Mouse (Mus musculus) stomach, postnatal 0 days (tissue): ENCODE results near the gene Smarcc2. TPM values are rescaled to one million over a fixed set of nuclear protein-coding genes. Genes with fewer than 3 reads are reported as not detected.
A peak's percentile ranks its signal among the peaks of the same experiment; 100 is the strongest.

Experiments used
- ATAC-seq: fragments of 200-750 bp; cut with Nextera tagmentation; 2 replicates; pipeline ENCODE4 v1.8.0; 2017; ENCODE audit not compliant: low FRiP score, low TSS enrichment
- DNase-seq: peaks from one replicate; pipeline ENCODE4 v3.0.0-alpha.2; 2016; ENCODE audit warnings: low spot score
- H3K27ac ChIP-seq: fragments of 300-500 bp; sonication (generic); replicated peaks from 2 replicates; pipeline ENCODE4 v1.5.1; 2014; ENCODE audit warnings: mild to moderate bottlenecking, control low read depth
- H3K27me3 ChIP-seq: fragments of 300-500 bp; sonication (generic); 2 replicates; pipeline ENCODE4 v1.6.1; 2014; ENCODE audit warnings: low read length; ENCODE audit not compliant: control insufficient read depth, insufficient read depth
- H3K36me3 ChIP-seq: fragments of 300-500 bp; sonication (generic); 2 replicates; pipeline ENCODE4 v1.6.1; 2014; ENCODE audit warnings: low read length, mixed read lengths; ENCODE audit not compliant: control insufficient read depth, insufficient read depth
- H3K4me1 ChIP-seq: fragments of 300-500 bp; sonication (generic); replicated peaks from 2 replicates; pipeline ENCODE4 v1.6.1; 2014; ENCODE audit warnings: antibody characterized with exemption; ENCODE audit not compliant: control insufficient read depth, insufficient read depth
- H3K4me2 ChIP-seq: fragments of 300-500 bp; sonication (generic); replicated peaks from 2 replicates; pipeline ENCODE4 v1.6.1; 2014; ENCODE audit warnings: low read depth, mild to moderate bottlenecking, control low read depth, moderate library complexity
- H3K4me3 ChIP-seq: fragments of 300-500 bp; sonication (generic); 2 replicates; pipeline ENCODE4 v1.5.1; 2014; ENCODE audit warnings: low read depth, low read length, control low read depth
- H3K9ac ChIP-seq: fragments of 300-500 bp; sonication (generic); 2 replicates; pipeline ENCODE4 v1.6.1; 2014; ENCODE audit warnings: mild to moderate bottlenecking, low read length, control low read depth, mixed read lengths
- H3K9me3 ChIP-seq: fragments of 300-500 bp; sonication (generic); 2 replicates; pipeline ENCODE4 v1.6.1; 2016; ENCODE audit warnings: low read length; ENCODE audit not compliant: control insufficient read depth
- CTCF ChIP-seq: IDR thresholded peaks from 2 replicates; pipeline ENCODE4 v1.5.1; 2016; ENCODE audit warnings: antibody characterized with exemption, low read depth, mild to moderate bottlenecking, moderate library complexity
- EP300 ChIP-seq: optimal IDR thresholded peaks from 2 replicates; pipeline ENCODE3; 2016; ENCODE audit warnings: antibody characterized with exemption
- WGBS: fragments of 180-500 bp; shearing (Covaris S2); extraction: QIAGEN DNeasy Blood & Tissue Kit; methylation state at CpG from one replicate; pipeline ENCODE4 v1.1.7; 2014; 5-methylcytosine and 5-hydroxymethylcytosine counted together
- polyA plus RNA-seq: library from polyadenylated mRNA; unstranded; fragments of >200 nt; fragmentation: Nextera tagmentation; extraction: Ambion mirVana; gene quantifications from 2 replicates; pipeline ENCODE4 v1.2.1, GENCODE M21; 2015

Gene Smarcc2
- polyA plus RNA-seq, 1 experiment from 2014 or later: 21.4 TPM

DNA sequence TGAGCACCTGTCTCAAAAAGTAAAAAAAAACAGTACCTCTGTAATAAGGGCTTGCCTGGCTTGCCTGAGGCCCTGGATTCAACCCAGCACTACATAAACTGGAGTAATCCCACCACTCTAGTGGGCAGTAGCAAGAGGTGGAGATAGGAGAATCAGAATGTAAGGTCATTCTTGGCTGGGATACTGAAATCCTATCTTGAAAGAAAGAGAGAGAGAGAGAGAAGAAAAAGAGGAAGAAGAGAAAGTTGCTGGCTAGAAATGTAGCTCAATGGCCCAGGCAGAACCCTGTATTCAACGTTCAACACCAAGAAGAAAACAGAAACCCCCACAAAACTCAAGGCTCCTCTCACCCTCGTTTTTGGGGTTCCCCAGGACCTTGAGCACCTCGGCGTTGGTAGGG lies 36.9 kb downstream of the Smarcc2 start:
- DNase-seq (no peak), ATAC-seq (no peak)
- H3K36me3 ChIP-seq: peaks cover 4% of the 10 kb centered on the region; the same call in 1 of the 2 replicates
- H3K9me3 ChIP-seq: no peaks in the 10 kb centered on the region
- no peak overlapping the region for H3K4me3 ChIP-seq
- no peak overlapping the region for H3K27ac ChIP-seq
- peaks cover 5% of the 10 kb centered on the region; the same call in 1 of the 2 replicates for H3K4me1 ChIP-seq
- no peaks in the 10 kb centered on the region for H3K27me3 ChIP-seq
- TF ChIP-seq EP300: no peak
- no peak for TF ChIP-seq CTCF
- 74% methylated on average over 4 of the region's 4 CpGs for WGBS
- no peak overlapping the region for H3K9ac ChIP-seq
- no peak overlapping the region for H3K4me2 ChIP-seq

DNA sequence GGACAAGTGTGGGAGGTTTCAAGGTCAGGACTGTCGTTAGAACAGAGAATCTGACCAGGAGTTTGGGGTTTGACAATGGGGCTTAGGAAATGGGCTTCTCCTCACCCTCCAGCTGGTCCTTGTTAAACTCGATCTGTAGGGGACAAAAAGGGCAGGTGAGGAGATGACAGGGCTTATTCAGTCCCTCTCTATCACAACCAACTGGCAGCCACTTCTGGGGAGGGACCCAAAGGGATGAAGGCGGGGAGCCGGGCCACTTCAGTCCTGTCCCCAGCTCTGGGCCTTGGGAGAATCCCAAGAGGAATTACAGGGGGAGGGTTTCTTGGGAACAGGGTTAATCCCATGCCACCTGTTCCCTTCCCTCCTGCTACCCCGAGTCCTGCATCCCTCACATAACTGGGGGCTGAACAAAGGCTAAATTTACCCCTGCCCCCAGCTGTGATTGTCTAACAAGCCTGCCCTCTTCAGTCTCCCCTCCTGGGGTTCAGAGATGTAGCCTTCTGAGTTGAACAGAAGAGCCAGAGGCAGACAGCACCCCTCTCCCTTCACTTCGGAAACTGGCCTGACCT lies 37.5 kb downstream of the Smarcc2 start:
- Histone ChIP-seq H3K4me3 (no peak overlapping the region), H3K4me2 (no peak overlapping the region), H3K27ac (no peak overlapping the region), H3K9ac (no peak overlapping the region), H3K9me3 (no peaks in the 10 kb centered on the region), H3K36me3 (no peaks in the 10 kb centered on the region), H3K4me1 (0 out of 2 replicates have a peak, but pooled peaks cover 2% of the 10 kb centered on the region), H3K27me3 (no peaks in the 10 kb centered on the region)
- 43% methylated on average over 6 of the region's 6 CpGs for WGBS
- ATAC-seq: no peak
- TF ChIP-seq EP300 (no peak), CTCF (no peak)
- DNase-seq: no peak

DNA sequence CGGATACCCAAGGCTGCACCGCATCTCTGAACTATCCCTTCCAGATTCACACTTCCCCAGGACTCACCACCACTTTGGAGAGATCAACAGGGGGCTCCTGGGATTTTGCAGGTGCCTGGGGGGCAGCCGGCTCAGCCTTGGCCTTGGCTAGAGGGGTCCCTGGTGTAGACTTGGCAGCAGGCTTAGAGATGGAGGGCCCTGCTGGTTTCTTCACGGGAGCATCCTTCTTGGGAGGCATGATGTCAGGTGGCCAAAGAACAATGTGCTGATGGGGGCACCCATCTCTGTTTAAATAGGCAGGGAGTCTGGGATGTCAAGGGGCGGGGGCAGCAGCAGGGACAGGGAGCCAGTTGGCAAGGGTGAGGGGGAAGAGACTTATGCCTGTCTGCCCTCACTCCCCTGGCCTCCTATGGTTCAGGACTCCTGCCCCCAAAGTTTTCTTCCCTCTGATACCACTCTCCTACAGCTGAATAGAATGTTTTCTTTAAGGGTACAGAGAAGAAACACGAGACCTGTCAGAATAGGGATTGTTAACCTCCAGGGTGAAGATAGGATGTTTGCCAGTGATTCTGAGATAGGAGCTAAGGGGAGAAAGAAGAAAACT lies 38.2 kb downstream of the Smarcc2 start:
- Histone ChIP-seq H3K4me1 (0 out of 2 replicates have a peak, but pooled peaks cover 2% of the 10 kb centered on the region), H3K9me3 (no peaks in the 10 kb centered on the region), H3K9ac (no peak overlapping the region), H3K4me2 (no peak overlapping the region), H3K27me3 (no peaks in the 10 kb centered on the region), H3K27ac (no peak overlapping the region), H3K4me3 (no peak overlapping the region), H3K36me3 (no peaks in the 10 kb centered on the region)
- DNase-seq: no peak
- TF ChIP-seq EP300: no peak
- TF ChIP-seq CTCF: no peak
- no peak for ATAC-seq
- WGBS: 45% methylated on average over 6 of the region's 6 CpGs

DNA sequence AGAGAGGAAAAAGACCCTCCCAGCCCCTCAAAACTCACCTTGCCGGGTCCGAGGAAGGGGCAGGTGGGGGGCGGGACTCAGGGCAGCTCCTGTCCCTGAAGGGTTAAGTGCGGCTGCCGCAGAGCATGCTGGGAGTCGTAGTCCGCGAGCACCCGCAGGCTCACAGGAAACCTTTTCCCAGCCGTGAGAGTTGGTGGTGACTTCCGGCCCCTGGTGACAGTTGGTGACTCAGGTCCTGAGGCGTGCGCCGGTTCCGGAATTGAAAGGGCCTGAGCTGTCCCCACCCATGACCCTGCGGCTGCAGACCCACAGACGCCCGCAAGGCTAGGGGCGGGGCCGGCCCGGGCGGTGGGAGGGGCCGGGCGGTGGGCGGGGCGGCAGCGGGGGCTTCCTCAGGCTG lies 39.5 kb downstream of the Smarcc2 start, which contains the start of gene Myl6b:
Gene Myl6b (minus strand): TSS at position 96 of the 400 bp plus-strand sequence.
- Histone ChIP-seq H3K9me3 (no peaks in the 10 kb centered on the region), H3K4me2 (peak within 1 kb of the TSS; percentile 59), H3K27me3 (no peaks in the 10 kb centered on the region), H3K4me1 (0 out of 2 replicates have a peak, but pooled peaks cover 2% of the 10 kb centered on the region), H3K36me3 (no peaks in the 10 kb centered on the region), H3K4me3 (peak within 1 kb of the TSS; percentile 47), H3K9ac (peak within 1 kb of the TSS; percentile 61), H3K27ac (peak within 1 kb of the TSS; percentile 93)
- peak; percentile 91 for ATAC-seq
- WGBS: under 1% methylated on average over 27 of the region's 27 CpGs
- peak; percentile 97 for DNase-seq
- TF ChIP-seq CTCF (no peak), EP300 (no peak)

DNA sequence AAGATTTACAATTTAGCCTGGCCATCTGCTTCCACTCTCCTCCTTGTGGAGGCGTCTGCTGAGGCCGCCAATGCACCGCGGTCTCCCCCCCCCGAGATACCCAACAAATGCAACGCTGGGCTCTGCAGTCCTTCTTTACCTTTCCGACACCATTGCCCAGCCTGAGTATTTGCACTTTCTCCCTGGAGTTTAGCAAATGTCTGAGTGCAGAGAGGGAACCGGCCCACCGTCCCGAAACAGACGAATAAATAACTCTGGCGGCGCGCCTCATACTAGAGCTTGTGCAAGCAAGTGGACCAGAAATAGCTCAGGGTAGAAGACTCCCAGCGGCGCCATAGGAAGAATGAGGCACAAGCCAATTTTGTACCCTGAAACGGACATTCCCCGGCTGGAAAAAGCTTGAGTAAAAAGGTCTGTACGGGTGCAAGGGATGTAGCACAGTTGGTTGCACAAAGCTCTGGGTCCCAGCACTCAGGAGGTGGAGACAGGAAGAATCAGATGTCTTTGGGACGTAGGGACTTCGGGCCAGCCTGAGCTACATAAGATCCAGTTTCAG lies 40.1 kb downstream of the Smarcc2 start:
- Histone ChIP-seq H3K27me3 (no peaks in the 10 kb centered on the region), H3K4me1 (0 out of 2 replicates have a peak, but pooled peaks cover 2% of the 10 kb centered on the region), H3K27ac (peak overlapping the region; percentile 93), H3K4me2 (peak overlapping the region; percentile 59), H3K9ac (peak overlapping the region; percentile 61), H3K9me3 (no peaks in the 10 kb centered on the region), H3K36me3 (no peaks in the 10 kb centered on the region), H3K4me3 (peak overlapping the region; percentile 47)
- DNase-seq: peak; percentile 69
- no peak for TF ChIP-seq EP300
- TF ChIP-seq CTCF: peak; percentile 2; the same call in 1 of the 2 replicates
- under 1% methylated on average over 21 of the region's 21 CpGs for WGBS
- ATAC-seq: peak; percentile 21; the same call in 1 of the 2 replicates
